Mouse (Mus musculus): Measurements from ENCODE around the gene Adk.

Adk gene

DNA sequence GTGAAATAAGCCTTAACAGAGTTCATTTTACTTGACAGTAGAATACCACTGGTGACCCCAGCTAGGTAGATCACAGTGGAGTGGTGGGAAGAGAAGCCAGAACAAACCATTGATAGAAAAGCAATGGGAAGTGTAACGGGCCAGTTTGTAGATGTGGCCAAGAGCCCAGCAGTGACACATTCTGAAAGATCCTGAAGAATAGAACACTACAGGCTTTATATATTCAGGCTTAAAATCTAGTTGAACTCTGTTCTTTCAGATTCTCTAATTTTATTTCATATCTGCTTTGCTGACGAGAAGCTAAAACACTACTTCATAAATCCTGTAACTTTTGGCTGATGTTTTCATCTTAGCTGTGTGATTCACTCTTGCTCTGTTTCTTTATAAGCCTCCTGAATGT is 48.5 kb downstream of the Adk start:
- DNase-seq (ENCODE audit: low read depth, low spot score), result no peak

DNA sequence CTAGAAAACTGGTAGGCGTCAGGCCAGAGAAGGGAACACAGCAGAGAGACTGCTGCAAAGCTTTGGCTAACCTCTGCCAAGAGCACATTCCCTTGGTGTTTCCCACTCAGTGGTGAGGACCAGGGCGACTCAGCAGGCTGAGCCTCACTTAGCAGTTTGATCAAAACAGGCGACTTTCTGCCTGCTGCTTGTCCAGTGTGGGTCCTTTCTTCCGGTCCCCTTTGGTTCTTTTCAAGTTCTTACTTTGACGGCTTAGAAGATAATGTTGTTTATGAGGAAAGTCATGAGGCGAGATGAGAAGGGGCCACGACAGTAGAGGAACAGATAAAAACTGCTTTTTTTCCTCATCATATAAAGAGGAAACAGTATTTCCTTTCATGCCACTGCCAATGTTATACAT is 49.2 kb downstream of the Adk start:
- DNase-seq (ENCODE audit: low read depth, low spot score), result no peak

DNA sequence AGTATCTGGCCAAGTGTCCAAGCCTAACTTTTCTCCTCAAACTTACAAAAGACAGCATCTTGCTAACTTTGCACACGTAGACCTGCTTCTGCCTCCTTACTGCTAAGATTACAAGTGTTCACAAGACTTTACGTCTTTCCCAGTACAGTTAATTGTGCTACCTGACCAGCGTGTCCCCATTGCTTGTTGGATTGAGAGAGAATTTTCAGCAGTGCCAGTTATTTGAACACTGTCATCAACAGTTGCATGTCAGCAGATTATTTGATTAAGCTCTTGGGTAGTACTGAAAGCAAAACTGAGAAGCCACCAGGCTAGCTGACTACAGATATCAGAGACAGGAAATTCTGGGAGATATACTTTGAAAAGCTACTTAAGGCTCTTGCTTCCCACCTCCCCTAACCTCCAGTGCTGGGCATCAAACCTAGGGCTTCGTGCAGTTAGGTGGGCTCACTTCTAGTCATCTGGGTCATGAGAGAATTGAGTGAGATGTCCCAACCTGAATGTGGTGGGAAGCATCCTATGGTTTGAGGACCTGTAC is 50.4 kb downstream of the Adk start:
- no peak for DNase-seq (ENCODE audit: low read depth, low spot score)

DNA sequence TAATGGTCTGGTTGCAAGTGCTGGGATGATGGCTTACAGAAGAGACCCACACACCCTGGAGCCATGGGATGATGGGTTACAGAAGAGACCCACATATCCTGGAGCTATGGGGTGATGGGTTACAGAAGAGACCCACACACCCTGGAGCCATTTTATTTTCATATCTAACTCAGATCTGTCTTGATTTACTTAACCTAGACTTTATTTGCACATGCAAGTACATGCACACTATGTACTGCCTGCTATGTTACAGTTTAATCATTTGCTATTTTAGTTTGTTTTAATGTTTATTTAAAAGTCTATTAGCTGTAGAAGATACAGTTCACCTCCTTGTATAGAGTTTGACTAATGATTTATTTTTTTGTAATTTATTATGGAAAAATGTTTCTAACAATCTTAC is 52.7 kb downstream of the Adk start:
- no peak for DNase-seq (ENCODE audit: low read depth, low spot score)

DNA sequence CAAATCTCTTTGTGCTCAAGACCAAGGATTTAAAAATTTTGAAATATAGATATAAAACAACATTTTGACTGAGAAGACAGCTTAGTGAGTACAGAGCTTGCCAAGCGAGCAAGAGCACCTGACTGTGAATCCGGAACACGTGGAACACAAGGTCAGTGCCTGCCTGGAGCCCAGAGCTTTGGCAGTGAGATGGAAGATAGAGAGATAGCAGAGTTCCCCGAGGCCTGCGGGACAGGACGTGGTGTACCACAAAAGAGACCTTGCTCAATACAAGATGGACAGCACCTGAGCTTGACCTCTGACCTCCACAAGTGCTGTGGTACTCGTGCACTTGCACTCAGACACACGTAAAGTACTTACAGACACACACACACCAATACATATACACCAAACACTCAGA is 54.2 kb downstream of the Adk start:
- DNase-seq (ENCODE audit: low read depth, low spot score), result no peak

DNA sequence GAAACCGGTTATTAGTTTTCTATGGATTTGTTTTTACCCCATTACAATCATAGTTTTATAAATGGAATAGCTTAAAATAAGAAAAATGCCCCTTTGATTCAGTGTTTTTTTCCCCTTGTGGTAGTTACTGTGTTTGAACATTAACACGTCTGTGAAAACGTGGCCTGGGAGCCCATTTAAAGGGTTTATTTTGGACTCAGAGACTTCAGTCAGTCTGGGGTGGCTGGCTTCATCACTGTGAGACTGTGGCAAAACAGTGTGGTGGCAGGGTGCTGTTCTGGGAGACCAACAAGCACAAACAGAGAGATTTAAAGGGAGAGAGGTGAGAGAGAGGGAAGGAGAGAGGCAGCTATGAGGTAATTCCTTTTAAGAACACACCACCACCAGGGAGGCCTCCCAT is 55.2 kb downstream of the Adk start:
- no peak for DNase-seq (ENCODE audit: low read depth, low spot score)

DNA sequence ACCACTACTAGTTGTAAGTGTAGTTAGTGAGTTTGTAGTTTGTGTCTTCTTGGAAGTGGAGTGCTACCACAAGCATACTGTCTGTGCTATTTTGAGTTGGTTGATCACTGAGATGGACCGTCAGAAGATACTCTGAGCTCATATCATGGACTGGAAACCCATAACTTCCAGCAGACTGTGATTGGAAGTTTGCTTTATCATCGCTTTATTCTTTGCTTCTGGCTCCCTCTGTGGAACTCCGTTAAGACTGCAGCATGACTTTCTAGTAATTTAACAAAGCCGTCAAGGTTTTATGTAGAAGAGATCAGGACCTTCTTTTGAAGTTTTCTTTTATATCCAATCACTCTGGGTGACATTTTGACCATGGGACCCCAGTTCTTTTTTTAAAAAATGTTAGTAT is 58.1 kb downstream of the Adk start:
- DNase-seq (ENCODE audit: low read depth, low spot score), result no peak

DNA sequence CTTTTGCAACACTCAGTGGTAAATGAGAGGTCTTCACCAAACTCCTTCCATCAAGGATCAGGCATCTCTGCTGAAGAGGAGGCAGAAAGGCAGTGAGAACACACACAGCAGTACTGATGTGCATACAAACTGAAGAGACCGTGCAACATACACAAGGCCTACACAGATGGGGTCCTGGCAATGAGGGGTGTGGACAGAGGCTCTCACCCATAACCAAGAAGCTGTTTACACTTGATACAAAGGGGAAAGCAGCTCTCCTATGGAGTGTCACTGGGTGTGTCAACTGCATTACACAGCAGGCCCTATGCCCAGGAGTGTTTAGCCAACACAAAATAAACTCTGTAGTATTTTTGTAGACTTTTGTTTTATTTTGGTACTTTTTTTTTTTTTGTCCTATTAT is 59.1 kb downstream of the Adk start:
- peak; percentile 24 for DNase-seq (ENCODE audit: low read depth, low spot score)

DNA sequence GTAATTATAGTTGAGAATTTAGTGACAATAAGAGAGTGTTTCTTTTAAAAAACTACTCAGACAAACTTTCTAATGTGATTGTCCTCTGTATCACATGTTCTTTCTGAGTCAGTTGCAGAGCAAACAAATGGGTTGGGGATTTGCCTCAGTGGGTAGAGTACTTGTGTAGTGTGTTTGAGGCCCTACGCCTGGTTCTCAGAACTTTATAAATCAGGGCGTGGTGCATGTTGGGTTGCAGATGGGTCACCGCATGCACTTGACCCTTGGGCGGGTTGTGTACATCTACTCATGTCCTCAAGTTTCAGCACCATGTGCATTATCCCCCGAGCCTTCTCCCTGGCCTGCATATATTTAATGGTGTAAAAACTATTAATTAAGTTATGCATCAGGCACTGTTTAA is 59.8 kb downstream of the Adk start:
- no peak for DNase-seq (ENCODE audit: low read depth, low spot score)

DNA sequence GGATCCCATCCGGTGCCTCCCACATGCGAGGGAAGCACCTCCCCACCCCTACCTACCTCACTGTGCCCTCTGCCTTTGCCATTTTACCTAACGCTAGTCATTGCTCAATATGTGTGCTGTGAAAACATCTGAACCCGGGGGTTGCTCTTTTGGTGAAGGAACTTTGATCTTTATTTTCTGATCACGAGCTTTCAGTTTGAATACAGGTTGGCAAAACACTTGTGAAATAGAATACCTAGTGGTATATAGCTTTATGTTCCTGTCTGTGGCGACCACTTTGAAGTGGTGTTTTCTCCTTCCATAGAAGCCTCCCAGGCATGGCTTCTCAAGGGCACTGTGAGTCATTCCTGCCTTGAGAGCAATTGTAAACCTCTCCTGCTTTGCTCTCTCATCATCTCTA is 60.4 kb downstream of the Adk start:
- no peak for DNase-seq (ENCODE audit: low read depth, low spot score)

DNA sequence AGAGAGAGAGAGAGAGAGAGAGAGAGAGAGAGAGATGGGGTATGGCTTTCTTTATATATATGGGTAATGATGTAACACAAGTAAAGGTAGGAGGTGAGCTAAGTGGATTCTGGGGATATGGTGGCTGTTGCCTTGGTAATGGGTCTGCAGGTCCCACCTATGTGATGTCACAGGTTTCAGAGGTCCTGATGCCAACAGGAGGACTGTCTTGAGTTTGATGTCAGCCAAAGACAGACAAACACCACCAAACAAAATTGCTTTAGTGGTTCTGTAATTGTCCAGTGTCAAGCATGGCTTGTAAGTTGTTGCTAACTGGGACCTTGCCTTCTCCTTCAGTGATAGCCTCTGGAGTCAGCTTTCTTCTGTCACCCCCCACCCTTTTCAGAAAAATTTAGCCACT is 62.0 kb downstream of the Adk start:
- DNase-seq (ENCODE audit: low read depth, low spot score), result no peak

DNA sequence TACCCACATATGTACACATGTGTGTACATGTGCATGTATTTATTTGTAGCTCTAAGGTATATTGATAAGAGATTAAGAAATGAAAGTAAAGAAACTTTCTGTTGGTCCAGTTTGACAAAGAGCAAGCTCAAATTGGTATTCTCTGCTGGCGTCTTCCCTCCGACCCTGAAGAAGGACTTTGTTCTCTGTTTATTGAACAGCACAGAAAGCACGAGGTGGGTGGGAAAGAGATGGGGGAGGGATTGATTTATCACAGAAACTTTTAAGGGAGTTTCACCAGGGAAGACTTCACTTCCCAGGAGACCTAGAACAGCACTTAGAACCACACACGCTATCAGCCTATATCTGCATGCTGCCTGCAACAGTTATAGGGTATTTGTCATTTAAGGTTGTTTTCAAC is 62.9 kb downstream of the Adk start:
- no peak for DNase-seq (ENCODE audit: low read depth, low spot score)

DNA sequence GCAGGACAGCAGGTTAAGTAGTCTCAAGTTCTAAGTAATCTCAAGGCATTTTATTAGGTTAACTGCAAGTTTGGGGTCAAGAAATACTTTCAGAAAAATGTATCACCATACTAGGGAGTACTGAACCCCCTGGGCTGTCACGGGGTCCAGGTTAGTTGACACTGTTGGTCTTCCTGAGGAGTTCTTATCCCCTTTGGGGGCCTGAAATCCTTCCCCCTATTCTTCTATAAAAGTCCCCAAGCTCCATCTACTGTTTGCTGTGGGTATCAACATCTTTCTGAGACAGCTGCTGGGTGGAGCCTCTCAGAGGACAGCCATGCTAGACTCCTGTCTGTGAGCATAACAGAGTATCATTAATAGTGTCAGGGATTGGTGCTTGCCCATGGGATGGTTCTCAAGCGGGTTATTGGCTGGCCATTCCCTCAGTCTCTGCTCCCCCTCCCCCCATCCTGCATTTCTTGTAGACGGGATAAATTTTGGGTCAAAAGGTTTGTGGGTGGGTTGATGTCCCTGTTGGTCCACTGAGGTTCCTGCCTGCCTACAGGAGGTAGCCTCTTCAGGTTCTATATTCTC is 63.6 kb downstream of the Adk start:
- peak; percentile 43 for DNase-seq (ENCODE audit: low read depth, low spot score)

DNA sequence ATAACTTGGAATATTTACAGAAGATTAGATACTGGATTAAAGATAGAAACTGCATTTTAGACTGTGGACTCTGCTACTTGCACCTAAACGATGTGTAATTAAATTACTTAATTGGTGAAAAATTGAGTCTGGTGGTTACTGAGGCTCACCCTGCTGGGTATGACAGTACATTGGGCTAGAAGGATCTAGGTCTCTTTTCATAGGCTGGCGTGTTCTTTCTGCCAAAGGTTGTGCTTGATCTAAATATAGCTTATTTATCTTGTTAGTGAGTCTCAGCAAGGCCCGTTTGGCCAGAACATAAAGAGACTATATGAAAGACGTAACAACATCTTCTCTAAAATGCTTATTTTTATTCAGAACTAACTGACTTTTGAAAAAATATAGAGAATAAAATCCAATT is 65.7 kb downstream of the Adk start:
- DNase-seq (ENCODE audit: low read depth, low spot score), result no peak

DNA sequence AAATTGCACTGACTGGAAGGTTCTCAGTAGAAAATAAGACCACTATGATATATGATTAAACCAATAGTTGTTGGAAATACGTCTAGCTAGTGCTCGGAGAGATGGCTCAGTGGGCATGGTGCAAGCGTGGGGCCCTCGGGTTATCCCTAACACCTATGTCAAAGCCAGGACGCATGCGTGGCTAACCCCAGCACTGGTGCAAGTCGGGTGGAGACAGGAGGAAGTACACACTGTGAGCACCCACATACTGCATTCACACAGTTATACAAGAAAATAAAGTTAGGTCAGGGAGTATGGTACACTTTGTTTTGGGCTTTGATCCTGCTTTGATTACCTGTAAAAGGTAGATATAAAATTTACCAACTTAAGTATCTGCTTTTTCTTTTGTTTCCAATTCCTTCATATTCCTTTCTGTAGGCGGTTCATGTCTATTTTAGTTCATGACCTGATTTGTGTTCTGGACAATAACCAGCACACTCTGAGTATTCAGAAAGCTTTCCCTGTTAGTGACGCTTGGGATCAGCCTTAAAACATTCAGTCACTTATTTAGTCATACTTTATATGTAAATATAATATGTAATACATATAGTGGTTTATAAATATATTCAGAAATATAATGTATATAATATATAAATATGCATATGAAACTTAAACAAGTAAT is 67.4 kb downstream of the Adk start:
- DNase-seq (ENCODE audit: low read depth, low spot score), result no peak

DNA sequence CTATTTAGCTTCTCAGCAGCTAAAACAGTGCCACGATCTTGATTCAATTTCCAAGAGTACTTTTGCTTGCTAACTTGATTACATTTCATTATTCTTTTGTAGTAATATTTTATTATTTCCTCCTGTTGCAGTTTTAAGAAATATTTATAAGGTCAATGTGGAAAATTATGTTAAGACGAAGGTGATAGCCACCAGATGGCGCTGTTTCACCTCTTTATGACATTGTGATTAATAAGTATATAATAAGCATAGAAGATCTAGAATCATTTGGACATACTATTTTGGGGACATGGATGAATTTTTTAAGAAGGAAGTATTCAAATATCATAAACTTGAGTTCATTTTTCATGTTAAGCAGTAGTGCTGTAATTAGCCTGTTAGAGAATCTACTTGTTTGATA is 68.1 kb downstream of the Adk start:
- DNase-seq (ENCODE audit: low read depth, low spot score), result peak; percentile 45

DNA sequence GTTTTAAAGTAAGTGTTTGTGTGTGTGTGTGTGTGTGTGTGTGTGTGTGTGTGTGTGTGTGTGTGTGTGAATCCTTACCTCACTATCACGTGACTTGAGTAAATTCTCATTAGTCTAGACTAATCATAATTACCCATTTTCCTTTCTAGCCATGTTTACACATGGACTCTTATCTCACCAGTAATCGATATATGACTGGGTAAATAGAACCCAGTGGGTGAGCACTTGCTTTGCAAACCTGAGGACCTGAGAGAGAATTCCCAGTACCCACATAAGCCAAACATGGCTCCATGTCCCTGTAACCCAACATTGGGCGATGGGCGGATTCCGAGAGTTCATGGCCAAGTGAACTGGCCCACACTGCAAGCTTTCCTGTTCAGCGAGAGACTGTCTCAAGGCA is 74.8 kb downstream of the Adk start:
- no peak for DNase-seq (ENCODE audit: low read depth, low spot score)

DNA sequence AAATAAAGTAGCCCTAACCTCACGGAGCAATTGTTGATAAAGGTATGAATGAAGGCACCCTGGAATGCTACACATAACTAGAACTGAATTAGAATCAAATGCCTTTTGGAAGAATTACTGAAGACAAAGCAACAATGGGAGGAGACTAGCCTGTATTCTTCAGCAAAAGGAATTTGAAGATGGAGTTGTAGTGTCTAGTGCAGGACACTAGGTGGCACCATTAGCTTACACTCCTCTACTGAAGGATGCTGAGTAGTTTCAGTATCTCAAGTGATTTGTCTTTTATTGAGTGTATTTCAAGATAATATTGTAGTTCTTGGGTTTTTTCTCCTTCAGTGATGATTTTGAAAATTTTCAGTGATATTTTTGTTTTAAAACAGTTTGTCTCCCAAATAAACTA is 84.5 kb downstream of the Adk start:
- DNase-seq (ENCODE audit: low read depth, low spot score), result peak; percentile 76

DNA sequence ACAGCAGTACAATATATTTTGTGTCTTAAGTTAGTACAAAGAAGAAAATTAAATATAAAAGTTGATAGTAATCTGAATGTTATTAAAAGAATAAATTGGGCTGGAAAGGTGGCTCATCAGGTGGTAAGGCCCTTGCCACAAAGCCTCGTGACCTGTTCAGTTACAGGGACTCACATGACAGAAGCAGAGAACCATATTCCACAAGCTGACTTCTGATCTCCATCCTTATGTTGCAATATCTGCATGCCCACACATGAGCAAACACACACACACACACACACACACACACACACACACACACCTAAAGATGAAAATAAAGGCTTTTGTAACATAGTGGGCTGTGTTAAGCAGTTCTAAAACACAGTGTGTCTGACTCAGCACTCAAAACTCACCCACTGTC is 90.2 kb downstream of the Adk start:
- no peak for DNase-seq (ENCODE audit: low read depth, low spot score)

DNA sequence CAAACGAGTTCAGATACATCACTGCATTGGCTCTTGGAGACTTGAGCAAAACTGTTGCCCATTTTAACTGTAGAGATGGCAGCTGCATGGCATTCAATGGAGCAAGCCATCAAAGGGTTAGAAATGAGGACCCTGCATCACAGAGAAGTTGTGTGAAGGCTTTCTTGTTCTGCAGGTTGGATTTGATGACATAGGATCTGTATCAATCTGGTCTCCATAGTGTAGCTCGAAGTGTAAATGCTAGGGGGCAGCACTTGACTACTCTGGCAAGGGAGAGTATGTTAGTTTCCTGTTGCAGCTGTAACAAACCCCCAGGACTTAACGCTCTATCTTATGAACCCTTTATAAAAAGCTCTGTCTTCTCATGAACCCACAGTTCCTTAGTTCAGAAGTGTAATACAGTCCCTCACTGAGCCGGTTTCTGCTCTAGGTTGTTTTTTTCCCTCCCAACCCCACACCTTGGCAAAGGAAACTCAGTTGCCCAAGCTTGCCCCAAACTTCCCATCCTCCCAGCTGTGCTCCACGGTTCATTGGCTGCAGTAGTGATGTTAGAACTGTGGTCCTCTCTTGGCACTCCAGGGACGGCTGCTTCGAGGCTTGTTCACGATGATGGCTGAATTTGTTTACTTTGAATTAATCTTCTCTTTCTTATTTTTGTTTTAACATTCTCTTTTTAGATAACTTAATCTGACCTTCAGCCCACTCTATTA is 91.2 kb downstream of the Adk start:
- DNase-seq (ENCODE audit: low read depth, low spot score), result peak; percentile 53

DNA sequence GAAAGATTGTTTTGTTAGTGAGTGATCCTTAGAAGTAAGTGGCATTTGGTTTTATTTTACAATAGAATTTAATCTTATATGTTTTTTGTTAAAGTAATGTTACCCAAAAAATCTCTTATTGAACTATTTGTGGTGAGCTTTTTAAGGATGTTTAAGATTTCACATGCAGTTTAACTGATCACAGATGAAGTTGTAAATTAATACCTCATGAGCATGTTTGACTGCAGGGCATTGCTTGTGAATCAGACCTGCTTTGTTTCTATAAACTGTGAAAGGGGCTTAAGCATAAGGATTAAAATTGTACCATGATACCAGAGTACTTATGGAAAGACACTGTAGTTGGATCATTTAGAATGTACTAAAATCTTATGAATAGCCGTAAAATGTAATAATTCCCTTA is 94.8 kb downstream of the Adk start:
- DNase-seq (ENCODE audit: low read depth, low spot score), result no peak

DNA sequence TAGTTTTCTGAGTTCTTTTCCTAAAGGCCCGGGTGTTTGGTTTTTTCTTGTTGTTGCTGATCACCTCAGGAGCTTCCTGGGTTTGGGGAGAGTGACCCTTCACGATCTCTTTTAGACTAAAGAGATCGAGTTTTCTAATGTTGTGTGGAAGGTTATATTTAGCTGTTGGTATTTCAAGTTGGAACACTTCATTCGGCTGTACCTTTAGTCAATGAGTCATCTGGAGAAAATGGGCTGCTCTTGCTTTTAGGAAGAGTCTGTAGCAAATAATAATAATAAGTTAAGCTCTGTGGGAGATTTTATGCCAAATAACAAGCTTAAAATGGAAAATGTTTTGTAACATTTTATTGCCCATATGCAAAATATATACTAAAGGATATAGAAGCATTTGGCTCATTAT is 97.9 kb downstream of the Adk start:
- DNase-seq (ENCODE audit: low read depth, low spot score), result no peak

DNA sequence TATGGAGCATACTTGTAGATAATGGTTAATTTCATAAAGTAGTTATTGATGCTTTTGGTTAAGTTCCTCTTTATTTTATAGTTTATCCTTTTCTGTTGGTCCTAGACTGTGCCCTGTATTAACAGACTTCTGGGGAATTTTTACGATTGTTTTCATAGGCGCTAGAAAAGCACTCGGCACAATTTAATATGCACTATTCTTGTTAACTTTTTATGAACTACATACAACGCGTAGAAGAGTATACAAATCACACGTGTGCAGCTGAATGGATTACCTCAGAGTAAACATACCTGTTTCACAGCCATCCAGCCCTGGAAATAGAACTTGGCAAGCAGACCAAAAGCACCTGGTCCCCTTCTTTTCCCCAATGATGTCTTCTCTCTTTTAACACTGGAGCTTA is 99.7 kb downstream of the Adk start:
- DNase-seq (ENCODE audit: low read depth, low spot score), result no peak

Measured in R1 (cell line).